Mouse (Mus musculus) liver, embryonic 16.5 days (tissue): ENCODE measurements around the gene Olfr818. TPM values are rescaled to one million over a fixed set of nuclear protein-coding genes. Genes with fewer than 3 reads are reported as not detected.

Experiments
- polyA plus RNA-seq: library from polyadenylated mRNA; unstranded; fragments of >200 nt; fragmentation: Nextera tagmentation; extraction: Ambion mirVana; gene quantifications from 2 replicates; pipeline ENCODE4 v1.2.1, GENCODE M21; 2015

Gene Olfr818
- polyA plus RNA-seq, 1 experiment from 2014 or later, result not detected

Other genes starting within 250 kb of the Olfr818 start
- gene Olfr804, start 245.9 kb downstream of the Olfr818 start, polyA plus RNA-seq, result not detected in 2 replicates
- gene Olfr805, start 219.7 kb downstream of the Olfr818 start, polyA plus RNA-seq, result not detected in 2 replicates
- gene Olfr806, start 207.2 kb downstream of the Olfr818 start, polyA plus RNA-seq, result not detected in 2 replicates
- gene Olfr807, start 191.3 kb downstream of the Olfr818 start, polyA plus RNA-seq, result not detected in 2 replicates
- gene Olfr808, start 183.6 kb downstream of the Olfr818 start, polyA plus RNA-seq, result not detected in 2 replicates
- gene Olfr809, start 174.5 kb downstream of the Olfr818 start, polyA plus RNA-seq, result not detected in 2 replicates
- gene Olfr810, start 154.2 kb downstream of the Olfr818 start, polyA plus RNA-seq, result not detected in 2 replicates
- gene Olfr811, start 144.7 kb downstream of the Olfr818 start, polyA plus RNA-seq, result not detected in 2 replicates
- gene Olfr812, start 103.0 kb downstream of the Olfr818 start, polyA plus RNA-seq, result not detected in 2 replicates
- gene Olfr813, start 93.7 kb downstream of the Olfr818 start, polyA plus RNA-seq, result not detected in 2 replicates
- gene Olfr814, start 69.2 kb downstream of the Olfr818 start, polyA plus RNA-seq, result not detected in 2 replicates
- not detected in 2 replicates for gene Olfr815, start 43.2 kb downstream of the Olfr818 start, polyA plus RNA-seq
- gene Olfr816, start 33.5 kb downstream of the Olfr818 start, polyA plus RNA-seq, result not detected in 2 replicates
- not detected in 2 replicates for gene Olfr819, start 18.2 kb upstream of the Olfr818 start, polyA plus RNA-seq
- not detected in 2 replicates for gene Olfr247, start 27.0 kb upstream of the Olfr818 start, polyA plus RNA-seq
- gene Gm10310, start 36.0 kb upstream of the Olfr818 start, polyA plus RNA-seq, result not detected in 2 replicates
- gene Olfr820, start 63.5 kb upstream of the Olfr818 start, polyA plus RNA-seq, result not detected in 2 replicates
- not detected in 2 replicates for gene Olfr821, start 81.2 kb upstream of the Olfr818 start, polyA plus RNA-seq
- gene Olfr822, start 122.1 kb upstream of the Olfr818 start, polyA plus RNA-seq, result not detected in 2 replicates
- not detected in 2 replicates for gene Olfr823, start 166.3 kb upstream of the Olfr818 start, polyA plus RNA-seq
- not detected in 2 replicates for gene Olfr824, start 180.9 kb upstream of the Olfr818 start, polyA plus RNA-seq
- not detected in 2 replicates for gene Olfr825, start 217.7 kb upstream of the Olfr818 start, polyA plus RNA-seq
- not detected in 2 replicates for gene Olfr826, start 235.1 kb upstream of the Olfr818 start, polyA plus RNA-seq